Mouse (Mus musculus) midbrain, postnatal 0 days (tissue): ENCODE data around the gene Olfr370. TPM values are rescaled to one million over a fixed set of nuclear protein-coding genes. Genes with fewer than 3 reads are reported as not detected.
"Not testable (repeated sequence)": the region's sequence is repeated elsewhere in the genome, so short reads cannot be mapped to it uniquely, and the experiment has no call there.

Experiments
- ATAC-seq: fragments of 200-750 bp; cut with Nextera tagmentation; 2 replicates; pipeline ENCODE4 v1.8.0; 2017; ENCODE audit warnings: moderate number of reproducible peaks, mild to moderate bottlenecking, moderate TSS enrichment, moderate library complexity; ENCODE audit not compliant: low FRiP score
- DNase-seq: peaks from one replicate; pipeline ENCODE4 v3.0.0-alpha.2; 2015; ENCODE audit warnings: low spot score
- H3K27ac ChIP-seq: fragments of 300-500 bp; sonication (generic); 2 replicates; pipeline ENCODE4 v1.5.1; 2014; ENCODE audit warnings: low read depth, mild to moderate bottlenecking, low read length, mixed read lengths
- H3K27me3 ChIP-seq: fragments of 300-500 bp; sonication (generic); 2 replicates; pipeline ENCODE4 v1.6.1; 2014; ENCODE audit warnings: low read length, control low read depth, mixed read lengths; ENCODE audit not compliant: insufficient read depth
- H3K36me3 ChIP-seq: fragments of 300-500 bp; sonication (generic); 2 replicates; pipeline ENCODE4 v1.6.1; 2014; ENCODE audit warnings: low read length, control low read depth, mixed read lengths; ENCODE audit not compliant: insufficient read depth
- H3K4me1 ChIP-seq: fragments of 300-500 bp; sonication (generic); 2 replicates; pipeline ENCODE4 v1.6.1; 2014; ENCODE audit warnings: mild to moderate bottlenecking, control low read depth, antibody characterized with exemption, low read length, mixed read lengths; ENCODE audit not compliant: insufficient read depth
- H3K4me2 ChIP-seq: fragments of 300-500 bp; sonication (generic); 2 replicates; pipeline ENCODE4 v1.6.1; 2014; ENCODE audit warnings: low read depth, mild to moderate bottlenecking, low read length, mixed read lengths; ENCODE audit not compliant: poor library complexity, severe bottlenecking
- H3K4me3 ChIP-seq: fragments of 300-500 bp; sonication (generic); 2 replicates; pipeline ENCODE4 v1.5.1; 2014; ENCODE audit warnings: low read depth, mild to moderate bottlenecking, low read length, moderate library complexity
- H3K9ac ChIP-seq: fragments of 300-500 bp; sonication (generic); replicated peaks from 2 replicates; pipeline ENCODE4 v1.6.1; 2014; ENCODE audit warnings: mild to moderate bottlenecking, low read length, moderate library complexity, mixed read lengths; ENCODE audit not compliant: poor library complexity, severe bottlenecking
- H3K9me3 ChIP-seq: fragments of 300-500 bp; sonication (generic); 2 replicates; pipeline ENCODE4 v1.6.1; 2016; ENCODE audit warnings: low read length, control low read depth
- CTCF ChIP-seq: IDR thresholded peaks from 2 replicates; pipeline ENCODE4 v1.5.1; 2016; ENCODE audit warnings: antibody characterized with exemption, mild to moderate bottlenecking
- WGBS: fragments of 180-500 bp; shearing (Covaris S2); extraction: QIAGEN DNeasy Blood & Tissue Kit; methylation state at CpG from one replicate; pipeline ENCODE4 v1.1.7; 2014; 5-methylcytosine and 5-hydroxymethylcytosine counted together
- polyA plus RNA-seq: library from polyadenylated mRNA; unstranded; fragments of >200 nt; fragmentation: Nextera tagmentation; extraction: Ambion mirVana; gene quantifications from 2 replicates; pipeline ENCODE4 v1.2.1, GENCODE M21; 2015
- total RNA-seq: library from RNA; depleted of rRNA; stranded (reverse); fragments of >200 nt; gene quantifications from 2 replicates; pipeline ENCODE4 v1.2.3, GENCODE M21; 2014

The Olfr370 gene
- total and polyA plus RNA-seq, 2 experiments from 2014 or later = not detected

- 73% methylated on average over 5 of the region's 5 CpGs for WGBS
- Histone ChIP-seq H3K36me3 (peaks cover 31% of the 10 kb centered on the region), H3K4me2 (peak overlapping the region; percentile 97), H3K27me3 (no peaks in the 10 kb centered on the region), H3K4me3 (no peak overlapping the region), H3K9me3 (no peaks in the 10 kb centered on the region), H3K9ac (peak overlapping the region; percentile 87; the same call in 1 of the 2 replicates), H3K4me1 (peaks cover 9% of the 10 kb centered on the region; the same call in 1 of the 2 replicates), H3K27ac (no peak overlapping the region)
- DNase-seq (no peak), ATAC-seq (no peak)
- no peak for TF ChIP-seq CTCF
Observed at GRCm38 (mm10) chr8:83568128-83568527, 32.5 kb downstream of the Olfr370 start.

DNA sequence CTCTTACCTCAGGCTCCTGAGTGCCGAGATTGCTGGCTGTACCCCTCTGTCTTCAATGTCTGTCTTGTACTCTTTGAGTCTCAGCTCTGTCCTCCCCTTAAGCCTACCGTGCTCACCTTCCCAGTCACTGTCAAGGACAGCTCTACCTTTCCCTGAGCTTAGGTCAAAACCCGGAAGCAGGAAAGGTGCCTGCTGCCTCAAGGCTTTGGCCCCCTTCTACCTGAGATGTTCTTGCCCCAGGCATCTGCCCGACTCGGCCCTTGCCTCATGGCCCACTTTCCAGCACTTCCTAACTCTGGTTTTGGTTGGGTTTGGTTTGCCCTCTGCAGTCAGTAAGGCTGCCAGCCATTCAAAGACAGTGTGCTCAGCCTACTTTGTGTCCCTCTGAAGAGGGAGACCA lies 33.2 kb downstream of the Olfr370 start:
- no peak overlapping the region for H3K4me2 ChIP-seq
- 79% methylated on average over 5 of the region's 5 CpGs for WGBS
- H3K36me3 ChIP-seq = peaks cover 37% of the 10 kb centered on the region
- DNase-seq (no peak), ATAC-seq (no peak)
- H3K4me1 ChIP-seq = peaks cover 9% of the 10 kb centered on the region; the same call in 1 of the 2 replicates
- no peak overlapping the region for H3K27ac ChIP-seq
- TF ChIP-seq CTCF = no peak
- H3K9ac ChIP-seq = 0 out of 2 replicates have a peak overlapping the region, but pooled peaks have one; percentile 87
- H3K27me3 ChIP-seq = no peaks in the 10 kb centered on the region
- no peak overlapping the region for H3K4me3 ChIP-seq
- H3K9me3 ChIP-seq = no peaks in the 10 kb centered on the region

DNA sequence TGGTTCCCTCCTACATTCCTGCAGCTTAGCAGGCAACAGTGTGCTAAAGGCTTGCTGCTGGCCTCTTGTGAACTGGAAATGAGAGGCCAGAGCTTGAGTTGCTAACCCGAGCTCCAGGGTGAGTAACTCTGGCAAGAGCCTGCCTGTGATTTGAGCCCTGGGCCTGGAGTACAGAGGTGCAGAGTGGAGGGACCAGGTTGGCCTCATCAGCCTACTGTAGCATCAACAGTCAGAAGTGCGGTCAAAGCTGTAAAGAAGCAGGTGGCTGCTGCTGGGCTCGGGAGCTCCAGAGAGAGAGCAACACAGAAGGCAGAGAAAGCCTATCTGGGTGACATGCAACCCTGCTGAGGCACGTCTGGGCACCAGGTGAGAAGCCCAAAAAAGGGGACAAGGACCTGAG lies 33.6 kb downstream of the Olfr370 start:
- H3K9ac ChIP-seq = no peak overlapping the region
- H3K4me3 ChIP-seq = no peak overlapping the region
- peaks cover 9% of the 10 kb centered on the region; the same call in 1 of the 2 replicates for H3K4me1 ChIP-seq
- DNase-seq (no peak), ATAC-seq (no peak)
- H3K27ac ChIP-seq = no peak overlapping the region
- H3K27me3 ChIP-seq = no peaks in the 10 kb centered on the region
- H3K9me3 ChIP-seq = no peaks in the 10 kb centered on the region
- no peak for TF ChIP-seq CTCF
- no peak overlapping the region for H3K4me2 ChIP-seq
- peaks cover 41% of the 10 kb centered on the region for H3K36me3 ChIP-seq
- 81% methylated on average over 4 of the region's 4 CpGs for WGBS

GRCm38 (mm10) chr8:83570272-83571000 lies 34.9 kb downstream of the Olfr370 start:
- ATAC-seq (no peak), DNase-seq (no peak)
- no peak overlapping the region for H3K27ac ChIP-seq
- peaks cover 9% of the 10 kb centered on the region; the same call in 1 of the 2 replicates for H3K4me1 ChIP-seq
- no peaks in the 10 kb centered on the region for H3K9me3 ChIP-seq
- no peak overlapping the region for H3K4me3 ChIP-seq
- H3K27me3 ChIP-seq = no peaks in the 10 kb centered on the region
- TF ChIP-seq CTCF = no peak
- H3K4me2 ChIP-seq = no peak overlapping the region
- H3K9ac ChIP-seq = no peak overlapping the region
- 90% methylated on average over 15 of the region's 15 CpGs for WGBS
- peaks cover 41% of the 10 kb centered on the region for H3K36me3 ChIP-seq

DNA sequence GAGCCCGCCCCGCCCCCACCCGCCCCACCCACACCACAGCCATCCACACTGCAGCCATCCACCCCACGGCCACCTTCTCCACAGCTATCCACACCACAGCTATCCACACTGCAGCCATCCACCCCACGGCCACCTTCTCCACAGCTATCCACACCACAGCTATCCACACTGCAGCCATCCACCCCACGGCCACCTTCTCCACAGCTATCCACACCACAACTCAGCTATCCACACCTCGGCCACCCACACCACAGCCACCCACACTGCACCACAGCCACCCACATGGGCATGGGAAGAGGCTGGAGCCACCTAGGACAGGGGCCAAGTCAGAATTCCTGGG lies 35.4 kb downstream of the Olfr370 start:
- 94% methylated on average over 7 of the region's 7 CpGs for WGBS
- peaks cover 11% of the 10 kb centered on the region; the same call in 1 of the 2 replicates for H3K4me1 ChIP-seq
- H3K9me3 ChIP-seq, H3K4me2 ChIP-seq, H3K27me3 ChIP-seq, H3K9ac ChIP-seq, H3K27ac ChIP-seq, H3K4me3 ChIP-seq, ATAC-seq, DNase-seq: not testable (repeated sequence)
- peaks cover 41% of the 10 kb centered on the region for H3K36me3 ChIP-seq

DNA sequence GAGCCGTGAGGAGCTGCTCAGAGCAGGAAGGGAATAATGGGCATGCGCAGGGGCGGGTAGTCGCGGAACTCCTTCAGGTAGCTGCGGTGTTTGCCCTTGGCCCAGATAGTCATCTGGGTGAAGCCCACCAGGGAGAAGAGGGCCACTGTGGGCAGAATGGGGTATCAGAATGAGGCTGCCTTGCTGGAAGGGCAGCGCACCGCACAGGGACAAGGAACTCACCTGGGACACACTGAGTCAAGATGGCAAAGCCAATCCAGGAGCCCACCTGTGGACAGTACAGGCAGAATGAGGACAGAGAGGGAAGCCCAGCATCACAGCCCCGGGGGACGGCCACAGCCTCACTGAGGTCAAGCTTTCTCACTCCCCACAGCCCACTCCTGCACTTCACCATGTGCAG lies 36.2 kb downstream of the Olfr370 start:
- no peak for TF ChIP-seq CTCF
- Histone ChIP-seq H3K4me1 (peaks cover 12% of the 10 kb centered on the region; the same call in 1 of the 2 replicates), H3K4me2 (no peak overlapping the region), H3K9ac (no peak overlapping the region), H3K27ac (no peak overlapping the region), H3K36me3 (peaks cover 41% of the 10 kb centered on the region), H3K4me3 (no peak overlapping the region), H3K27me3 (no peaks in the 10 kb centered on the region), H3K9me3 (no peaks in the 10 kb centered on the region)
- DNase-seq (no peak), ATAC-seq (no peak)
- 91% methylated on average over 10 of the region's 10 CpGs for WGBS
